Mouse (Mus musculus) frontal cortex, adult 2 months (tissue): ENCODE data around the gene Spred1. TPM values are rescaled to one million over a fixed set of nuclear protein-coding genes. Genes with fewer than 3 reads are reported as not detected.

Experiments used
- polyA plus RNA-seq: library from polyadenylated mRNA; depleted of rRNA; stranded (reverse); fragments of >200 nt; gene quantifications from 2 replicates; pipeline ENCODE4 v1.2.3, GENCODE M21; 2012; rRNA removed

Gene Spred1
- polyA plus RNA-seq, 1 experiment, result 44.6 TPM

Other genes starting within 250 kb of the Spred1 start
- 2.0 and 2.6 TPM in 2 replicates for gene Tmco5, start 242.7 kb upstream of the Spred1 start, polyA plus RNA-seq
- 38.6 and 41.4 TPM in 2 replicates for gene Fam98b, start 128.4 kb downstream of the Spred1 start, polyA plus RNA-seq
- gene Rasgrp1, start 221.6 kb downstream of the Spred1 start, polyA plus RNA-seq, result 191 and 194 TPM in 2 replicates